Mouse (Mus musculus): ENCODE measurements at regions not wholly inside any gene's neighbourhood (a gene's known extent, or its start where the extent isn't known, plus 50 kb on each side); places are given as distances from the start of the nearest gene placed in this dataset.

- in situ Hi-C loops (cut with MboI, MseI) = no loop called here
Observed at GRCm38 (mm10) chr1:185688506-185688905, 233.9 kb downstream of the Slc30a10 start.

GRCm38 (mm10) chr1:185695394-185695793 lies 240.7 kb downstream of the Slc30a10 start:
- in situ Hi-C loops (cut with MboI, MseI) = no loop called here

GRCm38 (mm10) chr1:185699758-185700157 lies 245.1 kb downstream of the Slc30a10 start:
- in situ Hi-C loops (cut with MboI, MseI) = no loop called here

- in situ Hi-C loops (cut with MboI, MseI) = no loop called here
Observed at GRCm38 (mm10) chr1:185726324-185726723, 271.7 kb downstream of the Slc30a10 start.

- in situ Hi-C loops (cut with MboI, MseI) = no loop called here
Observed at GRCm38 (mm10) chr1:185726811-185727210, 272.2 kb downstream of the Slc30a10 start.

GRCm38 (mm10) chr1:185727749-185728148 lies 273.1 kb downstream of the Slc30a10 start:
- in situ Hi-C loops (cut with MboI, MseI) = no loop called here

GRCm38 (mm10) chr1:185728406-185728805 lies 273.8 kb downstream of the Slc30a10 start:
- in situ Hi-C loops (cut with MboI, MseI) = no loop called here

GRCm38 (mm10) chr1:185731062-185731461 lies 276.4 kb downstream of the Slc30a10 start:
- in situ Hi-C loops (cut with MboI, MseI) = no loop called here

- in situ Hi-C loops (cut with MboI, MseI) = no loop called here
Observed at GRCm38 (mm10) chr1:185736773-185737172, 282.1 kb downstream of the Slc30a10 start.

- in situ Hi-C loops (cut with MboI, MseI) = no loop called here
Observed at GRCm38 (mm10) chr1:185741034-185741890, 286.6 kb downstream of the Slc30a10 start.

- in situ Hi-C loops (cut with MboI, MseI) = no loop called here
Observed at GRCm38 (mm10) chr1:185749251-185749650, 294.6 kb downstream of the Slc30a10 start.

GRCm38 (mm10) chr1:185754486-185755290 lies 300.0 kb downstream of the Slc30a10 start:
- in situ Hi-C loops (cut with MboI, MseI) = no loop called here

GRCm38 (mm10) chr1:185757376-185757775 lies 302.7 kb downstream of the Slc30a10 start:
- in situ Hi-C loops (cut with MboI, MseI) = no loop called here

- in situ Hi-C loops (cut with MboI, MseI) = no loop called here
Observed at GRCm38 (mm10) chr1:185774202-185774601, 319.6 kb downstream of the Slc30a10 start.

- in situ Hi-C loops (cut with MboI, MseI) = no loop called here
Observed at GRCm38 (mm10) chr1:185779604-185780003, 325.0 kb downstream of the Slc30a10 start.

- in situ Hi-C loops (cut with MboI, MseI) = no loop called here
Observed at GRCm38 (mm10) chr1:185802156-185802555, 315.0 kb downstream of the Lyplal1 start.

GRCm38 (mm10) chr1:185814901-185815300 lies 302.2 kb downstream of the Lyplal1 start:
- in situ Hi-C loops (cut with MboI, MseI) = no loop called here

- in situ Hi-C loops (cut with MboI, MseI) = no loop called here
Observed at GRCm38 (mm10) chr1:185819044-185819443, 298.1 kb downstream of the Lyplal1 start.

- in situ Hi-C loops (cut with MboI, MseI) = no loop called here
Observed at GRCm38 (mm10) chr1:185822241-185822640, 294.9 kb downstream of the Lyplal1 start.

- in situ Hi-C loops (cut with MboI, MseI) = no loop called here
Observed at GRCm38 (mm10) chr1:185823226-185823625, 293.9 kb downstream of the Lyplal1 start.

- in situ Hi-C loops (cut with MboI, MseI) = no loop called here
Observed at GRCm38 (mm10) chr1:185823956-185824355, 293.2 kb downstream of the Lyplal1 start.

GRCm38 (mm10) chr1:185827986-185828385 lies 289.1 kb downstream of the Lyplal1 start:
- in situ Hi-C loops (cut with MboI, MseI) = no loop called here

- in situ Hi-C loops (cut with MboI, MseI) = no loop called here
Observed at GRCm38 (mm10) chr1:185828486-185828885, 288.6 kb downstream of the Lyplal1 start.
